ENCODE assay signal across 13 mouse cellular contexts in the genomic region with DNA sequence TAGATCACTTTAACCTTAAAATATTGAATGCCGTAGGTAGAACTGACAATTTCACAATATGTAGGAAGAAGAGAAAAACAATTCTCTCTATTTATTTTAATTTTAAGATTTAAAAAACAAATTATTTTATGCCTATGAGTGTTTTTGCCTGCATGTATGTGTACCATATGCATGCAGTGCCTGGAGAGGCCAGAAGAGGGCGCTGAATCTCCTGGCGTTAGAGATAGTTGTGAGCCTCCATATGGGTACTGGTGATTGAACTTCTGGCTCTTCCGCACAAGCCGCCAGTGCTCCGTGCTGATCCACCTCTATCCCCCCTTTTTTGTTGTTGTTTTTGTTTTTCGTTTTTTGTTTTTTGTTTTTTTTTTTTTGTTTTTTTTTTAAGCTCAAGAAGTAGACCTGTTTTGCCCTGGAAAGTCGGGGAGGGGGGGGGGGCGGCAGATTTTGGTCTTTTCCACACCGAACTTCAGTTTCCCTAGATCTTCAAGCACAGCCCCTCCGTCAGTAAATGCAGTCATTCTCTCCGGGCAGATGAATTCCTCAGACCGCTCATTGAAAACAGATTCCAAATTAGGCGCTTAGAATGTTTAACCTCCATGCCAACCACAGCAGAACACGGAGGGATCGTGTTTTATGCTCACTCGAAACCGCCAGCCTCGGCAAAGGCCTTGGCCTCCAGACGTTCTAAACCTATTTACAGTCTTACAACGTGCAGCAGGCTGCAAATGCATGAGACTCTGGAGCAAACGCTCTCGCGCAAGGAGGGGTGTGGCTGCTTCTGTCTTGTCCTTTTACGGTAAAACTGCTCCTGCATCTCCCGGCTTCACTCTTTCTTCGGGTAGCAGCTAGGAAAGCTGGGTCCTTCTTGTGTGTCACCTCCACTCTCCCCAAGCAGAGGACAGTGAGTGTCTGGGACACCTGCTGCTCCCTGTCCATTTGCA.
A peak's percentile ranks its signal among the peaks of the same experiment; 100 is the strongest.
DNase-seq lines count a peak whose midpoint lies in the region; ATAC-seq and TF ChIP-seq lines count a peak whose summit lies in the region.
"Had no signal": no experiment of that assay in that cellular context is flagged by ENCODE, and none has a peak within 500 bp of the region (broad histone marks: within the 10 kb centered on the region; RNA-seq: fewer than 3 reads in every experiment).

No protein-coding gene starts in this region.

- TF ChIP-seq CTCF in intestine, postnatal 0 days (IDR thresholded peaks at IDR 0.05; ENCODE audit: low read depth) = peak; percentile 34
- no peak; the same call in 1 of the 2 replicates for TF ChIP-seq CTCF in gastrocnemius, adult 2 months (IDR thresholded peaks at IDR 0.05)

- no peaks in the 10 kb centered on the region for H3K27me3 ChIP-seq in intestine, postnatal 0 days (replicated peaks; ENCODE audit: control insufficient read depth, insufficient read depth, low read length)
- no peaks in the 10 kb centered on the region for H3K27me3 ChIP-seq in intestine, embryonic 16.5 days (replicated peaks; ENCODE audit: control insufficient read depth, insufficient read depth, low read length)
- H3K27me3 ChIP-seq in embryonic facial prominence, embryonic 15.5 days = no peaks in the 10 kb centered on the region
- H3K27me3 ChIP-seq: CH12.LX; heart, embryonic 15.5 days had no signal

- no peaks in the 10 kb centered on the region for H3K9me3 ChIP-seq in intestine, postnatal 0 days (ENCODE audit: control insufficient read depth)
- no peaks in the 10 kb centered on the region for H3K9me3 ChIP-seq in intestine, embryonic 16.5 days (ENCODE audit: control insufficient read depth, low read length)
- no peaks in the 10 kb centered on the region for H3K9me3 ChIP-seq in embryonic facial prominence, embryonic 15.5 days (replicated peaks)
- H3K9me3 ChIP-seq: heart, embryonic 15.5 days had no signal

- H3K36me3 ChIP-seq in intestine, postnatal 0 days (ENCODE audit: control insufficient read depth, insufficient read depth) = 0 out of 2 replicates have a peak, but pooled peaks cover 9% of the 10 kb centered on the region
- H3K36me3 ChIP-seq in intestine, embryonic 16.5 days (ENCODE audit: control insufficient read depth, insufficient read depth, low read length) = no peaks in the 10 kb centered on the region; the same call in 1 of the 2 replicates
- no peaks in the 10 kb centered on the region for H3K36me3 ChIP-seq in embryonic facial prominence, embryonic 15.5 days
- H3K36me3 ChIP-seq: heart, embryonic 15.5 days had no signal

- H3K4me3 ChIP-seq in intestine, postnatal 0 days (ENCODE audit: low read depth, low read length) = no peak overlapping the region
- no peak overlapping the region for H3K4me3 ChIP-seq in intestine, embryonic 16.5 days (ENCODE audit: low read length)
- H3K4me3 ChIP-seq in embryonic facial prominence, embryonic 15.5 days (replicated peaks) = no peak overlapping the region
- no peak overlapping the region for H3K4me3 ChIP-seq in gastrocnemius, adult 2 months
- H3K4me3 ChIP-seq: heart, embryonic 15.5 days had no signal

- ATAC-seq in intestine, postnatal 0 days = no peak
- no peak for ATAC-seq in intestine, embryonic 16.5 days
- peak; percentile 65 for ATAC-seq in embryonic facial prominence, embryonic 15.5 days (ENCODE audit: insufficient number of reproducible peaks, low FRiP score, low TSS enrichment, low read depth)
- ATAC-seq: inflammation-experienced regulatory T-cells, adult 6 months had no signal

- 78% methylated on average over 27 of the region's 27 CpGs for WGBS in intestine, postnatal 0 days
- WGBS in intestine, embryonic 16.5 days = 79% methylated on average over 27 of the region's 27 CpGs
- 53% methylated on average over 27 of the region's 27 CpGs for WGBS in embryonic facial prominence, embryonic 15.5 days

- no peak overlapping the region for H3K27ac ChIP-seq in intestine, postnatal 0 days (ENCODE audit: low read depth, low read length)
- H3K27ac ChIP-seq in intestine, embryonic 16.5 days (ENCODE audit: low read length) = no peak overlapping the region
- peak overlapping the region; percentile 44; the same call in 1 of the 2 replicates for H3K27ac ChIP-seq in embryonic facial prominence, embryonic 15.5 days (replicated peaks)
- H3K27ac ChIP-seq in gastrocnemius, adult 2 months = no peak overlapping the region
- H3K27ac ChIP-seq: heart, embryonic 15.5 days had no signal

- intact Hi-C loops in gastrocnemius, adult 2 months (cut with DNase I) = no loop called here

- DNase-seq in 416B (ENCODE audit: low read depth) (peak; percentile 6), R1 (ENCODE audit: low read depth, low spot score) (peak; percentile 78)
- no peak for DNase-seq in spleen, postnatal 10 days (ENCODE audit: low spot score in 2 of 2)
- DNase-seq in gastrocnemius, adult 2 months = no peak
- DNase-seq: cerebellum, postnatal 25 days; gastrocnemius, postnatal 10 days; thymus, postnatal 25 days had no signal

- H3K4me1 ChIP-seq in intestine, postnatal 0 days (replicated peaks; ENCODE audit: control insufficient read depth, insufficient read depth, low read length) = no peaks in the 10 kb centered on the region
- no peaks in the 10 kb centered on the region for H3K4me1 ChIP-seq in intestine, embryonic 16.5 days (ENCODE audit: control insufficient read depth, insufficient read depth, low read length)
- peaks cover 5% of the 10 kb centered on the region; the same call in 1 of the 2 replicates for H3K4me1 ChIP-seq in embryonic facial prominence, embryonic 15.5 days
- H3K4me1 ChIP-seq: heart, embryonic 15.5 days had no signal

- H3K4me2 ChIP-seq in intestine, postnatal 0 days (replicated peaks; ENCODE audit: low read depth) = no peak overlapping the region
- no peak overlapping the region for H3K4me2 ChIP-seq in intestine, embryonic 16.5 days (ENCODE audit: low read depth, low read length)
- H3K4me2 ChIP-seq in embryonic facial prominence, embryonic 15.5 days (replicated peaks) = 0 out of 2 replicates have a peak overlapping the region, but pooled peaks have one; percentile 6
- H3K4me2 ChIP-seq: heart, embryonic 15.5 days had no signal

- no peak overlapping the region for H3K9ac ChIP-seq in intestine, postnatal 0 days (ENCODE audit: low read depth, low read length)
- H3K9ac ChIP-seq in intestine, embryonic 16.5 days (ENCODE audit: low read depth, low read length) = no peak overlapping the region
- H3K9ac ChIP-seq in embryonic facial prominence, embryonic 15.5 days = no peak overlapping the region
- H3K9ac ChIP-seq: heart, embryonic 15.5 days had no signal

Comparison
In these comparisons a context has a peak if more than half of its experiments do, and no peak if none do; other contexts are left out.
1. DNase-seq: peak in 416B (single experiment) and R1 (single experiment); none in spleen, postnatal 10 days (0 of 2) and gastrocnemius, adult 2 months (single experiment).